Mouse (Mus musculus): ENCODE measurements at regions not wholly inside any gene's neighbourhood (a gene's known extent, or its start where the extent isn't known, plus 50 kb on each side); places are given as distances from the start of the nearest gene placed in this dataset.

GRCm38 (mm10) chr6:27029008-27029407, 1106.0 kb downstream of the Grm8 start:
- WGBS: 72% methylated on average over 2 of the region's 2 CpGs
- no peak overlapping the region for H3K4me2 ChIP-seq (ENCODE audit: low read length)
- H3K27ac ChIP-seq (ENCODE audit: low read depth, low read length): no peak overlapping the region
- H3K4me1 ChIP-seq (ENCODE audit: control insufficient read depth, insufficient read depth, low read depth, low read length): no peaks in the 10 kb centered on the region
- H3K4me3 ChIP-seq (ENCODE audit: low read length): no peak overlapping the region
- H3K27me3 ChIP-seq (replicated peaks; ENCODE audit: control insufficient read depth, insufficient read depth, low read length): no peaks in the 10 kb centered on the region
- H3K9me3 ChIP-seq (ENCODE audit: control insufficient read depth, low read length): no peaks in the 10 kb centered on the region
- H3K36me3 ChIP-seq (ENCODE audit: control insufficient read depth, insufficient read depth, low read length): no peaks in the 10 kb centered on the region
- H3K9ac ChIP-seq (ENCODE audit: low read depth, low read length): no peak overlapping the region
- no peak for ATAC-seq

GRCm38 (mm10) chr6:27028377-27028776, 1106.6 kb downstream of the Grm8 start:
- peak; percentile 54; the same call in 1 of the 2 replicates for ATAC-seq
- Histone ChIP-seq H3K27ac (ENCODE audit: low read depth, low read length) (no peak overlapping the region), H3K4me3 (ENCODE audit: low read length) (no peak overlapping the region)

GRCm38 (mm10) chr6:27021697-27022096, 1113.3 kb downstream of the Grm8 start:
- no peak overlapping the region for H3K4me2 ChIP-seq (ENCODE audit: low read length)
- H3K27me3 ChIP-seq (replicated peaks; ENCODE audit: control insufficient read depth, insufficient read depth, low read length): no peaks in the 10 kb centered on the region
- no peaks in the 10 kb centered on the region for H3K36me3 ChIP-seq (ENCODE audit: control insufficient read depth, insufficient read depth, low read length)
- H3K9me3 ChIP-seq (ENCODE audit: control insufficient read depth, low read length): no peaks in the 10 kb centered on the region
- H3K27ac ChIP-seq (ENCODE audit: low read depth, low read length): no peak overlapping the region
- H3K9ac ChIP-seq (ENCODE audit: low read depth, low read length): no peak overlapping the region
- ATAC-seq: no peak
- H3K4me1 ChIP-seq (ENCODE audit: control insufficient read depth, insufficient read depth, low read depth, low read length): no peaks in the 10 kb centered on the region
- no peak overlapping the region for H3K4me3 ChIP-seq (ENCODE audit: low read length)
- WGBS: 73% methylated on average over 2 of the region's 2 CpGs

More at GRCm38 (mm10) chr6:27028377-27028776, 1106.6 kb downstream of the Grm8 start:
- Histone ChIP-seq H3K9ac (ENCODE audit: low read depth, low read length) (no peak overlapping the region), H3K36me3 (ENCODE audit: control insufficient read depth, insufficient read depth, low read length) (no peaks in the 10 kb centered on the region), H3K4me1 (ENCODE audit: control insufficient read depth, insufficient read depth, low read depth, low read length) (no peaks in the 10 kb centered on the region), H3K4me2 (ENCODE audit: low read length) (no peak overlapping the region), H3K9me3 (ENCODE audit: control insufficient read depth, low read length) (no peaks in the 10 kb centered on the region), H3K27me3 (replicated peaks; ENCODE audit: control insufficient read depth, insufficient read depth, low read length) (no peaks in the 10 kb centered on the region)
- WGBS: 34% methylated on average over 2 of the region's 2 CpGs

- Histone ChIP-seq H3K4me3 (ENCODE audit: low read length) (no peak overlapping the region), H3K27me3 (replicated peaks; ENCODE audit: control insufficient read depth, insufficient read depth, low read length) (no peaks in the 10 kb centered on the region), H3K9me3 (ENCODE audit: control insufficient read depth, low read length) (no peaks in the 10 kb centered on the region), H3K4me2 (ENCODE audit: low read length) (no peak overlapping the region), H3K4me1 (ENCODE audit: control insufficient read depth, insufficient read depth, low read depth, low read length) (no peaks in the 10 kb centered on the region), H3K27ac (ENCODE audit: low read depth, low read length) (no peak overlapping the region), H3K36me3 (ENCODE audit: control insufficient read depth, insufficient read depth, low read length) (no peaks in the 10 kb centered on the region), H3K9ac (ENCODE audit: low read depth, low read length) (no peak overlapping the region)
- ATAC-seq: no peak
Observed at GRCm38 (mm10) chr6:27014475-27014874, 1120.5 kb downstream of the Grm8 start.

- no peak overlapping the region for H3K9ac ChIP-seq (ENCODE audit: low read depth, low read length)
- H3K27ac ChIP-seq (ENCODE audit: low read depth, low read length): no peak overlapping the region
- no peaks in the 10 kb centered on the region for H3K36me3 ChIP-seq (ENCODE audit: control insufficient read depth, insufficient read depth, low read length)
- no peak overlapping the region for H3K4me2 ChIP-seq (ENCODE audit: low read length)
- no peak overlapping the region for H3K4me3 ChIP-seq (ENCODE audit: low read length)
- H3K4me1 ChIP-seq (ENCODE audit: control insufficient read depth, insufficient read depth, low read depth, low read length): no peaks in the 10 kb centered on the region
- H3K27me3 ChIP-seq (replicated peaks; ENCODE audit: control insufficient read depth, insufficient read depth, low read length): no peaks in the 10 kb centered on the region
- no peaks in the 10 kb centered on the region for H3K9me3 ChIP-seq (ENCODE audit: control insufficient read depth, low read length)
- ATAC-seq: peak; percentile 54; the same call in 1 of the 2 replicates
- 45% methylated on average over 3 of the region's 3 CpGs for WGBS
Observed at GRCm38 (mm10) chr6:26976613-26977012, 1158.4 kb downstream of the Grm8 start.

- Histone ChIP-seq H3K27ac (ENCODE audit: low read depth, low read length) (no peak overlapping the region), H3K4me2 (ENCODE audit: low read length) (no peak overlapping the region), H3K9ac (ENCODE audit: low read depth, low read length) (no peak overlapping the region), H3K9me3 (ENCODE audit: control insufficient read depth, low read length) (no peaks in the 10 kb centered on the region), H3K27me3 (replicated peaks; ENCODE audit: control insufficient read depth, insufficient read depth, low read length) (no peaks in the 10 kb centered on the region), H3K4me1 (ENCODE audit: control insufficient read depth, insufficient read depth, low read depth, low read length) (no peaks in the 10 kb centered on the region), H3K36me3 (ENCODE audit: control insufficient read depth, insufficient read depth, low read length) (no peaks in the 10 kb centered on the region), H3K4me3 (ENCODE audit: low read length) (no peak overlapping the region)
- no peak for ATAC-seq
- 0% methylated on average over 1 of the region's 1 CpGs for WGBS
Observed at GRCm38 (mm10) chr6:26949166-26949565, 1140.1 kb upstream of the Pot1a start.

Measured in hindbrain, embryonic 16.5 days (tissue).